Mouse (Mus musculus) hindbrain, embryonic 11.5 days (tissue): Measurements from ENCODE around the gene Mex3d. TPM values are rescaled to one million over a fixed set of nuclear protein-coding genes. Genes with fewer than 3 reads are reported as not detected.

Experiments used
- ATAC-seq: fragments of 200-750 bp; cut with Nextera tagmentation; 2 replicates; pipeline ENCODE4 v1.8.0; 2017; ENCODE audit warnings: mild to moderate bottlenecking, moderate TSS enrichment, moderate library complexity; ENCODE audit not compliant: low FRiP score
- DNase-seq: peaks from one replicate; pipeline ENCODE4 v3.0.0-alpha.2; 2015; ENCODE audit warnings: low spot score
- H3K27ac ChIP-seq: fragments of 300-500 bp; sonication (generic); 2 replicates; pipeline ENCODE4 v1.5.1; 2014; ENCODE audit warnings: mild to moderate bottlenecking, low read depth, low read length
- H3K27me3 ChIP-seq: fragments of 300-500 bp; sonication (generic); 2 replicates; pipeline ENCODE4 v1.6.1; 2014; ENCODE audit warnings: mild to moderate bottlenecking, low read length, moderate library complexity, mixed read lengths; ENCODE audit not compliant: control insufficient read depth, insufficient read depth
- H3K36me3 ChIP-seq: fragments of 300-500 bp; sonication (generic); 2 replicates; pipeline ENCODE4 v1.6.1; 2014; ENCODE audit warnings: mild to moderate bottlenecking, low read length, moderate library complexity, mixed read lengths; ENCODE audit not compliant: control insufficient read depth, insufficient read depth
- H3K4me1 ChIP-seq: fragments of 300-500 bp; sonication (generic); replicated peaks from 2 replicates; pipeline ENCODE4 v1.6.1; 2014; ENCODE audit warnings: low read length, mixed read lengths; ENCODE audit not compliant: control insufficient read depth, insufficient read depth
- H3K4me2 ChIP-seq: fragments of 300-500 bp; sonication (generic); replicated peaks from 2 replicates; pipeline ENCODE4 v1.6.1; 2014; ENCODE audit warnings: mild to moderate bottlenecking, low read depth, low read length
- H3K4me3 ChIP-seq: fragments of 300-500 bp; sonication (generic); 2 replicates; pipeline ENCODE4 v1.5.1; 2014; ENCODE audit warnings: low read depth, low read length
- H3K9ac ChIP-seq: fragments of 300-500 bp; sonication (generic); 2 replicates; pipeline ENCODE4 v1.6.1; 2014; ENCODE audit warnings: low read depth, low read length
- H3K9me3 ChIP-seq: fragments of 300-500 bp; sonication (generic); 2 replicates; pipeline ENCODE4 v1.6.1; 2016; ENCODE audit warnings: low read length; ENCODE audit not compliant: control insufficient read depth
- WGBS: fragments of 180-500 bp; shearing (Covaris S2); extraction: QIAGEN DNeasy Blood & Tissue Kit; methylation state at CpG from one replicate; pipeline ENCODE4 v1.1.7; 2014; 5-methylcytosine and 5-hydroxymethylcytosine counted together
- polyA plus RNA-seq: library from polyadenylated mRNA; unstranded; fragments of >200 nt; fragmentation: Nextera tagmentation; extraction: Ambion mirVana; gene quantifications from 2 replicates; pipeline ENCODE4 v1.2.1, GENCODE M21; 2014

Gene Mex3d
- polyA plus RNA-seq, 1 experiment from 2014 or later = 14.7 TPM

DNA sequence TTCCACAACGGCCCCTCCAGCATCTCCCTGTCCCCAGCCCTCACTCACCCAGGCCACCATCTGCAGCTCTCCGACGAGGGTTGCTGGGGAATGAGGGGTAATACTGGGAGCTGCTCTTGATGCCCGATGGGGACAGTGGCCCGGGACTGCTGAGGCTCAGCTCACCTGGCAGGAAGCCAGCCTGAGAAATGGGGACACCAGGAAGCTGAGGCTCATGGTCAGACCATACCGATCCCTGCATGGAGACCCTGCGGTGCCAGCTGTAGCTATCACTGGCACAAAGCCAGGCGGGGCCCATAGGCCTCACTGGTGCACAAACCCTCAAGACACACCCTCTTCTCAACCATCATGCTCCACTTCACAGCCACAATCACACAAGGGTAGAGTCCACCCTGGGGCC is 32.0 kb upstream of the Mex3d start:
- ATAC-seq (no peak), DNase-seq (no peak)
- WGBS = 92% methylated on average over 7 of the region's 8 CpGs
- Histone ChIP-seq H3K4me1 (no peaks in the 10 kb centered on the region), H3K27me3 (no peaks in the 10 kb centered on the region), H3K4me3 (no peak overlapping the region), H3K9me3 (no peaks in the 10 kb centered on the region), H3K4me2 (no peak overlapping the region), H3K9ac (no peak overlapping the region), H3K27ac (no peak overlapping the region), H3K36me3 (peaks cover 48% of the 10 kb centered on the region)

- Histone ChIP-seq H3K9me3 (no peaks in the 10 kb centered on the region), H3K36me3 (peaks cover 51% of the 10 kb centered on the region), H3K27me3 (no peaks in the 10 kb centered on the region), H3K4me1 (no peaks in the 10 kb centered on the region), H3K4me2 (no peak overlapping the region), H3K4me3 (no peak overlapping the region), H3K9ac (no peak overlapping the region), H3K27ac (no peak overlapping the region)
- WGBS = 89% methylated on average over 3 of the region's 3 CpGs
- ATAC-seq (no peak), DNase-seq (peak; percentile 38)
These were observed 30.9 kb upstream of the Mex3d start for GRCm38 (mm10) chr10:80418311-80418710.

- Histone ChIP-seq H3K27me3 (no peaks in the 10 kb centered on the region), H3K9me3 (no peaks in the 10 kb centered on the region), H3K36me3 (peaks cover 54% of the 10 kb centered on the region), H3K27ac (no peak overlapping the region), H3K9ac (no peak overlapping the region), H3K4me1 (no peaks in the 10 kb centered on the region), H3K4me2 (no peak overlapping the region), H3K4me3 (no peak overlapping the region)
- DNase-seq (no peak), ATAC-seq (no peak)
- 93% methylated on average over 1 of the region's 1 CpGs for WGBS
These were observed 30.4 kb upstream of the Mex3d start for GRCm38 (mm10) chr10:80417841-80418240.

DNA sequence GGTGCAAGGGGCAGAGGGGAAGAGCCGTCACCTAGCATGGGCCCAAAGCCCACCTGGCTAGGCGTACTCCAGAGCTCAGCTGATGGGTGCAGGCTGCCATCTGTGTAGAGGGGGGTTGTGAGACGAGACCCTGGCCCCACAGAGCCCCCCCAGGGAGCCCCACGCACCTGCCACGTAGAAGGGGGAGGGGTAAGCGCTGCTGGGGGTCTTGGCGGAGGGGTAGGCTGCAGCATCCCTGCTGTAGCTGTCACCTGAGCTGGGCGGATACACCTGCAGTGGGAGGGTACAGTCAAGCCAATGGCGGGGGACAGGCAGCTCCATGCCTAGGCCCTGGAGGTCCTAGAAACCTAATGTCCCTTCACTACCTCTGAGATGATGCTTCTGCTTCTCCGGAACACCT is 29.9 kb upstream of the Mex3d start:
- Histone ChIP-seq H3K27me3 (no peaks in the 10 kb centered on the region), H3K27ac (no peak overlapping the region), H3K9me3 (no peaks in the 10 kb centered on the region), H3K9ac (no peak overlapping the region), H3K4me2 (no peak overlapping the region), H3K36me3 (peaks cover 58% of the 10 kb centered on the region), H3K4me1 (no peaks in the 10 kb centered on the region), H3K4me3 (no peak overlapping the region)
- ATAC-seq (no peak), DNase-seq (no peak)
- 92% methylated on average over 10 of the region's 10 CpGs for WGBS

DNA sequence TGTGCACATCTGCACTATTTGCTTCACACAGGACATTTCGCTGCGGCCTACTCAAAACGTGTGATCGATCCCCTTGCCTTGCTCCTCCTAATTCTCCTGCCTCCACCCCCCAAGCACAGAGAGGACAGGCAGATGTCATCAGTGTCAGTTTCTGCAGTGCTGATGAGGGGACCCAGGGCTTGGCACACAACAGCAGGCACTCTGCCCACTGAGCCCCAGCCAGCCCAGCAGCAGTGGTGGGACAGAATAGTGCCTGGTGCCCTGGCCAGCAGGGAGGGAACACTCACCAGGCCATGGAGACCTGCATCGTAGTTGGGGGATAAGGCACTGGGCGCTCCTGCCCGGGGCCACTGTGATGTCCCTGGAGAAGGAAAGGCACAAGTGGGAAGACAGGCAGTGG is 28.1 kb upstream of the Mex3d start:
- WGBS = 94% methylated on average over 7 of the region's 7 CpGs
- H3K4me2 ChIP-seq = no peak overlapping the region
- no peaks in the 10 kb centered on the region for H3K4me1 ChIP-seq
- H3K9me3 ChIP-seq = no peaks in the 10 kb centered on the region
- H3K27ac ChIP-seq = no peak overlapping the region
- no peak for ATAC-seq
- no peak overlapping the region for H3K9ac ChIP-seq
- no peak for DNase-seq
- no peak overlapping the region for H3K4me3 ChIP-seq
- H3K27me3 ChIP-seq = no peaks in the 10 kb centered on the region
- peaks cover 59% of the 10 kb centered on the region for H3K36me3 ChIP-seq

DNA sequence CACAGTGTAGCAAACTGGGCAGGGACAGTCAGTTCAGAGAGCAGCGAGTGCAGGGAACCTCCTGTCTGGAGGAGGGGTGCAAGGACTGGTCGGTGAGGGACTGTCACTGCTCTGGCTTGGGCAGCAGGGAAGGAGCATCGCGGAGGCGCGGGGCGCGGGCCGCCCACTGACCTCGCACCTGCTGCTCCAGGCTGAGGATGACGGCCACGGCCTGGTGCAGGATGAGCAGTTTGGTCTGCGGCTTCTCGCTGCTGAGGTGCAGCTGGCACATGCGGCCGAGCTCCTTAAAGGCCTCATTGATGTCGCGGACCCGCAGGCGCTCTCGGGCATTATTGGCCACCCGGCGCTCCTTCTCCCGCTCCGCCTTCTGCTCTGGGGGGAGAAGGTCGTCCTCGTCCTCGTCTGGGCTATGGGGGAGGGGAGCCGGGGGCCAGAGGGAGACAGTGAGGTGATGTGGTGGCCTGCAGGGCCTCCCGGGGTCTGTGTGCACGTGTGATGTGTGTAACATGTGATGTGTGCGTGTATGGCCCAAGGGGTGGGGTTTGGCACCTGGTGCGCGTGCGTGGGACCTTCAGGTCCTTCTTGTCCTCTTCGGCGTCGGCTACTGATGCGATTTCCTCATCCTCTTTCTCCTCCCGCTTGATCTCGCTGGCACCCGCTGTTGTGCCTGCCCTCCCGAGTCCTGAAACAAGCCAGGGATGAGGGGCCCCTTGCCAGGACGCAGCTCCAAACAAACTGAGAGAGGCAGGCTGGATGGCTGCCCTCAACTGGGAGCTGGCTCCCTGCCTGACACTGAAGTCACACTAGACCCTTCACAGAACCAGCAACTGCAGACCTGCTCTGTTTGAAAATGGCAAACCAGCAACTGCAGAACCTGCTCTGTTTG is 25.4 kb upstream of the Mex3d start:
- H3K4me1 ChIP-seq = no peaks in the 10 kb centered on the region
- no peak for DNase-seq
- no peak overlapping the region for H3K4me3 ChIP-seq
- no peak overlapping the region for H3K27ac ChIP-seq
- H3K4me2 ChIP-seq = no peak overlapping the region
- no peaks in the 10 kb centered on the region for H3K27me3 ChIP-seq
- no peaks in the 10 kb centered on the region for H3K9me3 ChIP-seq
- ATAC-seq = no peak
- H3K36me3 ChIP-seq = peaks cover 44% of the 10 kb centered on the region
- no peak overlapping the region for H3K9ac ChIP-seq
- WGBS = 89% methylated on average over 43 of the region's 44 CpGs

DNA sequence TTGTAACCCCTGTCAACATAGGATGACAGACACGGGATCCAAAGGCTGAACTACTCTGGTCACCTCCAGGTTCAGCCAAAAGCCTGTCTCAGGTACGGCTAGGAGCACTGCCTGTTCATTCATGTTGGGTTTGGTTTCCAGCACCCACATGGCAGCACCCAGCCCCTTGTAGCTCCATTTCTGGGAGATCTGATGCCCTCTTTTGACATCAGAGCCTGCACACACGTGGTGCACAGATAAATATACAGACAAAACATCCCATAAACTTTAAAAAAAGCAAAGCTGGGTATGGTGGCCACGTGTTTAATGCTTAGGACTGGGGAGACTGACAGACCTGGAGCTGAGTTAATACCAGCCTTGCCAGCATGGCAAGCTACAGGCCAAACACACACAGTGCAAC is 20.5 kb upstream of the Mex3d start:
- no peaks in the 10 kb centered on the region for H3K27me3 ChIP-seq
- H3K9ac ChIP-seq = 0 out of 2 replicates have a peak overlapping the region, but pooled peaks have one; percentile 4
- no peak overlapping the region for H3K27ac ChIP-seq
- DNase-seq = no peak
- no peak for ATAC-seq
- H3K4me1 ChIP-seq = peaks cover 6% of the 10 kb centered on the region
- H3K36me3 ChIP-seq = peaks cover 25% of the 10 kb centered on the region
- H3K4me3 ChIP-seq = 0 out of 2 replicates have a peak overlapping the region, but pooled peaks have one; percentile 12
- H3K9me3 ChIP-seq = no peaks in the 10 kb centered on the region
- H3K4me2 ChIP-seq = no peak overlapping the region
- WGBS = 64% methylated on average over 4 of the region's 4 CpGs

DNA sequence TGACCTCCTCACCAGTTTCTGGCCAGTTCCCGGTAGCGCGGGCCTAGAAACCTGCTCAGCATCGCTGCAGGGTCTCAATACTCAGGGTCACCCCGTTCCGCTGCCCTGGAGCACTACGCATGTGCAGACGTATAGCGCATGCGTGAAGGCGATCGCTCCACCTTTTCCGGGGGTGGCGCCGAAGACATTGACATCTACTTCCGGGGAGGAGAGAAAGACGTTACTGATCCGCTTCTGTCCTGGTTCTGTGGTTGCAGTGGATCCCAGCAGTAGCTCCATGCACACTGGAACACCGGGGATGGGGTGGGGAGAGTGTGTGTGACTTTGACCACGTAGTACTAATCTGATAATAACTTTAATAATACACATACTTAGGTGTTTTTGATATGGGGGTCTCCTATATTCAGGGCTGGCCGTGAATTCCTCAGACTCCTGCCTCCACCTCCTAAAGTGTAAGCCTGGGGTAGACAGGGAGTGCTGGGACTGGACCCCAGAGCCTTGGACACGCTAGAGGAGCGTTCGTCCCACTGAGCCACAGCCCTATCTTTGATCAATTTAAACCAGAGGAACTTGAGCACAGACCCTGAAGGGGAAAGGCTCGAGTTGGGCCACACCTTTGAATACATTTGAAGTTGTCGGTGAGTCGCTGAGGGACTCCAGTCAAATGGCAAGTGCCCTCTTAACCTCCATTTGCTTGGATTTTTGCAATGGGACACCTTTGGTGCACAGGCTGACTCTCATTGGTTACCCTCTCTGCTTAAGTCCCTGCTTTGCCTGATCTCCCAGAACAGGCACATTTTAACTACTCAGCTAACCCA is 19.4 kb upstream of the Mex3d start, which contains the start of gene Uqcr11:
Gene Uqcr11, minus strand, starts transcription at position 147 of the 818 bp plus-strand sequence.
- Histone ChIP-seq H3K4me2 (peak within 1 kb of the TSS; percentile 95), H3K27me3 (no peaks in the 10 kb centered on the region), H3K9ac (peak within 1 kb of the TSS; percentile 92), H3K36me3 (peaks cover 20% of the 10 kb centered on the region), H3K4me1 (peaks cover 6% of the 10 kb centered on the region), H3K9me3 (no peaks in the 10 kb centered on the region), H3K27ac (peak within 1 kb of the TSS; percentile 54), H3K4me3 (peak within 1 kb of the TSS; percentile 85)
- 1% methylated on average over 27 of the region's 27 CpGs for WGBS
- peak; percentile 75 for ATAC-seq
- DNase-seq = peak; percentile 94
